7 mouse cellular contexts compared by ENCODE assay signal in genomic region chr11:98951026-98951906, GRCm38 (mm10). TPM values are rescaled to one million over a fixed set of nuclear protein-coding genes. Genes with fewer than 3 reads are reported as not detected.
DNase-seq lines count a peak whose midpoint lies in the region; ATAC-seq and TF ChIP-seq lines count a peak whose summit lies in the region.

No protein-coding gene starts in this region.

- no peaks in the 10 kb centered on the region for H3K27me3 ChIP-seq in hindbrain, embryonic 14.5 days (ENCODE audit: control insufficient read depth, insufficient read depth, low read length)
- H3K27me3 ChIP-seq in limb, embryonic 14.5 days (ENCODE audit: control insufficient read depth, insufficient read depth, low read length), result no peaks in the 10 kb centered on the region

- ATAC-seq in hindbrain, embryonic 14.5 days (ENCODE audit: low FRiP score), result peak; percentile 62
- no peak for ATAC-seq in limb, embryonic 14.5 days (ENCODE audit: low FRiP score, low read depth)

- no peak for TF ChIP-seq CTCF in olfactory bulb, adult 2 months (IDR thresholded peaks at IDR 0.05; ENCODE audit: insufficient read depth, low read depth, low read length)

- H3K36me3 ChIP-seq in hindbrain, embryonic 14.5 days (replicated peaks; ENCODE audit: control insufficient read depth, insufficient read depth), result peaks cover 4% of the 10 kb centered on the region; the same call in 1 of the 2 replicates
- H3K36me3 ChIP-seq in limb, embryonic 14.5 days (ENCODE audit: control insufficient read depth, insufficient read depth, low read length), result peaks cover 53% of the 10 kb centered on the region

- no peak for TF ChIP-seq POLR2A in limb, embryonic 14.5 days (IDR thresholded peaks at IDR 0.05; ENCODE audit: borderline replicate concordance, extremely low read depth, insufficient read depth, insufficient read length)
- TF ChIP-seq POLR2A in olfactory bulb, adult 2 months (IDR thresholded peaks at IDR 0.05; ENCODE audit: insufficient read depth, low read depth, low read length), result no peak

- H3K4me2 ChIP-seq in hindbrain, embryonic 14.5 days (replicated peaks), result no peak overlapping the region
- 0 out of 2 replicates have a peak overlapping the region, but pooled peaks have one; percentile 13 for H3K4me2 ChIP-seq in limb, embryonic 14.5 days (replicated peaks; ENCODE audit: low read depth, low read length, severe bottlenecking)

- peaks cover 29% of the 10 kb centered on the region for H3K4me1 ChIP-seq in hindbrain, embryonic 14.5 days (replicated peaks; ENCODE audit: control insufficient read depth, insufficient read depth, low read length)
- H3K4me1 ChIP-seq in limb, embryonic 14.5 days (ENCODE audit: control insufficient read depth, insufficient read depth, low read length), result peaks cover 58% of the 10 kb centered on the region
- H3K4me1 ChIP-seq in olfactory bulb, adult 2 months (ENCODE audit: control insufficient read depth, insufficient read depth, low read length), result peaks cover 57% of the 10 kb centered on the region

- 43% methylated on average over 16 of the region's 16 CpGs for WGBS in hindbrain, embryonic 14.5 days
- 58% methylated on average over 12 of the region's 16 CpGs for WGBS in limb, embryonic 14.5 days
- WGBS in olfactory bulb, adult 2 months, result 44% methylated on average over 16 of the region's 16 CpGs

- no peaks in the 10 kb centered on the region for H3K9me3 ChIP-seq in hindbrain, embryonic 14.5 days (ENCODE audit: control insufficient read depth, low read length)
- H3K9me3 ChIP-seq in limb, embryonic 14.5 days (ENCODE audit: control insufficient read depth, low read length), result no peaks in the 10 kb centered on the region

- no peak overlapping the region for H3K4me3 ChIP-seq in hindbrain, embryonic 14.5 days (replicated peaks; ENCODE audit: low read length)
- H3K4me3 ChIP-seq in limb, embryonic 14.5 days (replicated peaks; ENCODE audit: low read length), result no peak overlapping the region
- no peak overlapping the region for H3K4me3 ChIP-seq in olfactory bulb, adult 2 months (ENCODE audit: insufficient read depth, low read depth, low read length)

- peak; percentile 97 for DNase-seq in adipocyte (ENCODE audit: low spot score)
- DNase-seq in cerebellum, adult 11-12 months, result peak; percentile 88
- peak; percentile 93 to 98 for DNase-seq in gastrocnemius, adult 8-10 months (ENCODE audit: low spot score in 2 of 2)
- no peak for DNase-seq in hindbrain, embryonic 14.5 days (ENCODE audit: low spot score)
- no peak for DNase-seq in limb, embryonic 14.5 days (ENCODE audit: low spot score)
- DNase-seq in T-cell, adult 2 months (ENCODE audit: low spot score), result no peak

- peak overlapping the region; percentile 71 for H3K27ac ChIP-seq in hindbrain, embryonic 14.5 days
- H3K27ac ChIP-seq in limb, embryonic 14.5 days (replicated peaks; ENCODE audit: low read depth, low read length), result peak overlapping the region; percentile 43; the same call in 1 of the 2 replicates
- H3K27ac ChIP-seq in olfactory bulb, adult 2 months (ENCODE audit: insufficient read depth, low read depth, low read length), result peak overlapping the region; percentile 22; the same call in 1 of the 2 replicates

- no peak overlapping the region for H3K9ac ChIP-seq in hindbrain, embryonic 14.5 days
- H3K9ac ChIP-seq in limb, embryonic 14.5 days (ENCODE audit: low read depth, low read length, severe bottlenecking), result 0 out of 2 replicates have a peak overlapping the region, but pooled peaks have one; percentile 25

RNA-seq across cellular contexts. Expression of gene Rara, which starts 23.6 kb away (rescaled TPM):
- total RNA-seq in gastrocnemius, adult 8-10 months (2022), result 10 to 100 TPM in 2 of 4 experiments, 1 to 10 TPM in 2; 8.3 to 11.7 (median 9.5) TPM
- 18.4 and 18.7 TPM in 2 replicates for polyA plus RNA-seq in hindbrain, embryonic 14.5 days (2014; fragmentation: Nextera tagmentation; extraction: Ambion mirVana)
- polyA plus RNA-seq in limb, embryonic 14.5 days (2012; rRNA removed), result 39.8 and 57.0 TPM in 2 replicates
- 52.4 and 58.3 TPM in 2 replicates for polyA plus RNA-seq in limb, embryonic 14.5 days (2014; fragmentation: Nextera tagmentation; extraction: Ambion mirVana)
- not detected in 2 replicates for polyA plus RNA-seq in olfactory bulb, adult 2 months (2012; ENCODE audit: insufficient read depth, insufficient read length, low replicate concordance, missing spikeins)

RNA-seq across cellular contexts. Expression of gene Gjd3, which starts 31.6 kb away (rescaled TPM):
- total RNA-seq in gastrocnemius, adult 8-10 months (2022), result not detected
- polyA plus RNA-seq in hindbrain, embryonic 14.5 days (2014; fragmentation: Nextera tagmentation; extraction: Ambion mirVana), result 0.60 and 1.4 TPM in 2 replicates
- 1.3 and 2.2 TPM in 2 replicates for polyA plus RNA-seq in limb, embryonic 14.5 days (2012; rRNA removed)
- 0.41 and 0.45 TPM in 2 replicates for polyA plus RNA-seq in limb, embryonic 14.5 days (2014; fragmentation: Nextera tagmentation; extraction: Ambion mirVana)
- not detected in 2 replicates for polyA plus RNA-seq in olfactory bulb, adult 2 months (2012; ENCODE audit: insufficient read depth, insufficient read length, low replicate concordance, missing spikeins)

RNA-seq across cellular contexts. Expression of gene Cdc6, which starts 43.7 kb away (rescaled TPM):
- under 1 TPM in 2 of 4 experiments, not detected in 2; 0.07 to 0.13 TPM for total RNA-seq in gastrocnemius, adult 8-10 months (2022)
- polyA plus RNA-seq in hindbrain, embryonic 14.5 days (2014; fragmentation: Nextera tagmentation; extraction: Ambion mirVana), result 4.3 and 5.2 TPM in 2 replicates
- polyA plus RNA-seq in limb, embryonic 14.5 days (2012; rRNA removed), result 13.1 and 15.6 TPM in 2 replicates
- 25.2 and 25.8 TPM in 2 replicates for polyA plus RNA-seq in limb, embryonic 14.5 days (2014; fragmentation: Nextera tagmentation; extraction: Ambion mirVana)
- not detected in 2 replicates for polyA plus RNA-seq in olfactory bulb, adult 2 months (2012; ENCODE audit: insufficient read depth, insufficient read length, low replicate concordance, missing spikeins)

Comparison
In these comparisons a context has a peak if more than half of its experiments do, and no peak if none do; other contexts are left out.
1. DNase-seq: peak in adipocyte (single experiment), cerebellum, adult 11-12 months (single experiment) and gastrocnemius, adult 8-10 months (2 of 2); none in hindbrain, embryonic 14.5 days (single experiment), limb, embryonic 14.5 days (single experiment) and T-cell, adult 2 months (single experiment).
2. Peak in every context shown above with its lines, with median percentiles within 50 percentile points of each other: H3K27ac ChIP-seq.